Mouse (Mus musculus) embryonic facial prominence, embryonic 10.5 days (tissue): ENCODE results near the gene Tmem123. TPM values are rescaled to one million over a fixed set of nuclear protein-coding genes. Genes with fewer than 3 reads are reported as not detected.

Source experiments
- DNase-seq: peaks from one replicate; pipeline ENCODE4 v3.0.0-alpha.2; 2017; ENCODE audit warnings: low spot score
- H3K27ac ChIP-seq: fragments of 300-500 bp; sonication (generic); replicated peaks from 2 replicates; pipeline ENCODE4 v1.5.1; 2016; ENCODE audit warnings: mild to moderate bottlenecking
- H3K27me3 ChIP-seq: fragments of 300-500 bp; sonication (generic); replicated peaks from 2 replicates; pipeline ENCODE4 v1.6.1; 2016; ENCODE audit warnings: low read depth, mild to moderate bottlenecking; ENCODE audit not compliant: poor library complexity, severe bottlenecking
- H3K36me3 ChIP-seq: fragments of 300-500 bp; sonication (generic); replicated peaks from 2 replicates; pipeline ENCODE4 v1.6.1; 2016; ENCODE audit warnings: mild to moderate bottlenecking, moderate library complexity
- H3K4me1 ChIP-seq: fragments of 300-500 bp; sonication (generic); 2 replicates; pipeline ENCODE4 v1.6.1; 2016
- H3K4me3 ChIP-seq: fragments of 300-500 bp; sonication (generic); 2 replicates; pipeline ENCODE4 v1.5.1; 2016; ENCODE audit warnings: mild to moderate bottlenecking, moderate library complexity
- H3K9me3 ChIP-seq: fragments of 300-500 bp; sonication (generic); 2 replicates; pipeline ENCODE4 v1.6.1; 2016; ENCODE audit warnings: mild to moderate bottlenecking
- WGBS: fragments of 180-500 bp; shearing (Covaris S2); methylation state at CpG from one replicate; pipeline ENCODE4 v1.1.7; 2016; 5-methylcytosine and 5-hydroxymethylcytosine counted together
- microRNA-seq: library from miRNA; unstranded; fragments of <30 nt; microRNA quantifications from one replicate; pipeline ENCODE4, GENCODE M21; 2017
- polyA plus RNA-seq: library from polyadenylated mRNA; unstranded; fragments of >200 nt; fragmentation: Nextera tagmentation; extraction: Ambion mirVana; gene quantifications from 2 replicates; pipeline ENCODE4 v1.2.1, GENCODE M21; 2016

Tmem123 gene
- polyA plus RNA-seq, 1 experiment from 2014 or later = 100 TPM

GRCm38 (mm10) chr9:7836905-7837805, 73.3 kb downstream of the Tmem123 start, which contains the start of gene Birc2:
Gene Birc2, minus strand, starts transcription at chr9:7837064.
- peak within 1 kb of the TSS; percentile 95 for H3K27ac ChIP-seq
- H3K27me3 ChIP-seq = no peaks in the 10 kb centered on the region
- H3K9me3 ChIP-seq = no peaks in the 10 kb centered on the region
- peaks cover 25% of the 10 kb centered on the region for H3K36me3 ChIP-seq
- H3K4me3 ChIP-seq = peak within 1 kb of the TSS; percentile 73
- DNase-seq = peak; percentile 98
- under 1% methylated on average over 68 of the region's 68 CpGs for WGBS
- H3K4me1 ChIP-seq = peaks cover 20% of the 10 kb centered on the region

DNA sequence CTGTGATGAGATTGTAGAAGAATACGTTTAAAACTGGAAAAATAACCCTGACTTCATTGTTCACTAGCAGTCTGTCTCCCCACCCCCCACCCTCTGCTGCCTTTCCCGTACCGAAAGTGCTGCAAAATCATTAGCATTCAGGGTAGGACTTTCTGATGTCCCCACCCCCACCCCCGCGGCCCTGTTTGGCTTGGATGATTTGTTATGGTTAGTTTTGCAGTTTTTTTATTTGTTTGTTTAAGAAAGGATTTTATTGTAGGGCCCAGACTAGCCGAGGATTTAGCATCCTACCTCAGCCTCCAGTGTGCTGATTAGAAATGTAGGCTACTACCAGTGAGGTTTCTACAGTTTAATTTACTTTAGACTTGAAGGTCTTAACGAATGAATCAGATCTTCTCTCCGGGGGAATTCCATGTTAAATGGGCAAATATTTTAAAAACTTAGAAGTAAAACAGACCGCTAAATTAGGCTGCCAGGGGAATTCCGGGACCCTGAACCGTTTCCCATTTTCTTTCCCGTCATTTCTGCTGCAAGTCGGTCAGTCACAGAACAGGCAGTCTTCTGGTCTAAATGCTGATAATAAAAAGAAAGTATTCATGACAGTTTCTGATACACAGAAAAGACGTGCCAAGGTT, 74.1 kb downstream of the Tmem123 start:
- peak overlapping the region; percentile 95 for H3K27ac ChIP-seq
- no peaks in the 10 kb centered on the region for H3K27me3 ChIP-seq
- H3K4me3 ChIP-seq = peak overlapping the region; percentile 73
- no peaks in the 10 kb centered on the region for H3K9me3 ChIP-seq
- peak; percentile 65 for DNase-seq
- H3K4me1 ChIP-seq = peaks cover 20% of the 10 kb centered on the region
- WGBS = 24% methylated on average over 14 of the region's 14 CpGs
- peaks cover 18% of the 10 kb centered on the region for H3K36me3 ChIP-seq

DNA sequence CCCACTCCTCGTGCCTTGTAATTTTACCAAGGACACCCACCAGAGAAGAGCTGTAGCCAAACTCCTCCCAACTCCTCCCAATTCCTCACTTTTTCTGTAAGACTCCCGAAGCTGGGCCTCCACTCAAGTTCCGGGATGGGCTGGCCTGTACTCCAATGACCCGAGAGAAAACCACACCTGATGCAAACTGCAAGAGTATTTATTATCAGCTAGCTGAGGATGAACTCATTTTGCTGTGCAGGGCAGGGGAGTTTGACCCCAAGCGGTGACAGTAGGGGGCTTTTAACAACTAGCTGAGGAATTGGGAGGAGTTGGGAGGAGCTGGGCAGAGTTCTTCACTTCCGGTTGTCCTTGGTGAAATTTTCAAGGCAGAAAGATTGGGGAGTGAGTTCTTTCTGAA, 77.4 kb downstream of the Tmem123 start:
- H3K36me3 ChIP-seq = no peaks in the 10 kb centered on the region
- DNase-seq = no peak
- no peaks in the 10 kb centered on the region for H3K9me3 ChIP-seq
- H3K27me3 ChIP-seq = no peaks in the 10 kb centered on the region
- H3K27ac ChIP-seq = no peak overlapping the region
- no peak overlapping the region for H3K4me3 ChIP-seq
- WGBS = 65% methylated on average over 6 of the region's 6 CpGs
- peaks cover 5% of the 10 kb centered on the region; the same call in 1 of the 2 replicates for H3K4me1 ChIP-seq

Small RNA genes within 50 kb of the gene (microRNA-seq; reads per million reads assigned to microRNA genes)
- gene Mir5618 = 14.6 reads per million, percentile 26 among the genes with 10 or more reads in this experiment

Other genes with a start within 250 kb of the Tmem123 start
- gene Mmp8, start 205.6 kb upstream of the Tmem123 start, polyA plus RNA-seq = not detected in 2 replicates
- gene Mmp27, start 192.6 kb upstream of the Tmem123 start, polyA plus RNA-seq = not detected in 2 replicates
- not detected in 2 replicates for gene Mmp20, start 135.8 kb upstream of the Tmem123 start, polyA plus RNA-seq
- not detected in 2 replicates for gene Mmp7, start 72.0 kb upstream of the Tmem123 start, polyA plus RNA-seq
- gene Birc2, start 73.0 kb downstream of the Tmem123 start, polyA plus RNA-seq = 30.3 and 35.9 TPM in 2 replicates
- gene Birc3, start 109.1 kb downstream of the Tmem123 start, polyA plus RNA-seq = 4.5 and 4.6 TPM in 2 replicates
- 40.6 and 42.9 TPM in 2 replicates for gene Yap1, start 240.6 kb downstream of the Tmem123 start, polyA plus RNA-seq